Mouse (Mus musculus): ENCODE data around the gene Zfp874b.

DNA sequence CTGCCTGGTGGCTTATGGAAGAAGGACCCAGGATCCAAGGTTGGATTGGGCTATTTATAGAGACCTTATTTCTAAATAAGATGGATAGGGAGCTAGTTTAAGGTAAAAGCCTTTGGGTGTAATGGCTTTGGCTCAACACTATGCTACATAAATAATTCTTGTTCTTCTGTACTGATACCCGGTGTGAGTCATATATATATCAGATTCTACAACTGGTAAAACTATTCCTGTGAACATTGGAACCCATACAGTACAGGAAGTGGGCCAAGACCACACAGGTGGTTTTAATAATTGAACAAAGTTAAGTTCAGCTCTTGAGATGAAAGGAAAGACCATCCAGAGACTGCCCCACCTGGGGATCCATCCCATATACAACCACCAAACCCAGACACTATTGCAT lies 16.9 kb upstream of the Zfp874b start:
- no peak for TF ChIP-seq CTCF (conservative IDR thresholded peaks at IDR 0.05; ENCODE audit: insufficient read depth, insufficient read length, low read depth, low read length)
- TF ChIP-seq POLR2A (IDR thresholded peaks at IDR 0.05; ENCODE audit: low read depth, low read length): no peak
